Mouse (Mus musculus): ENCODE results near the gene Llgl1.

GRCm38 (mm10) chr11:60700320-60701185 is 1.0 kb downstream of the Llgl1 start:
- TF ChIP-seq GATA1 (IDR thresholded peaks at IDR 0.05; ENCODE audit: borderline replicate concordance, low read length) (no peak), FLI1 (IDR thresholded peaks at IDR 0.05; ENCODE audit: low read length) (no peak)

Data from megakaryocyte, embryonic 14.5 days (primary cell).